Mouse (Mus musculus): ENCODE data around the gene Btbd10. TPM values are rescaled to one million over a fixed set of nuclear protein-coding genes. Genes with fewer than 3 reads are reported as not detected.

Gene Btbd10
- polyA plus RNA-seq, 1 experiment: 74.3 TPM

DNA sequence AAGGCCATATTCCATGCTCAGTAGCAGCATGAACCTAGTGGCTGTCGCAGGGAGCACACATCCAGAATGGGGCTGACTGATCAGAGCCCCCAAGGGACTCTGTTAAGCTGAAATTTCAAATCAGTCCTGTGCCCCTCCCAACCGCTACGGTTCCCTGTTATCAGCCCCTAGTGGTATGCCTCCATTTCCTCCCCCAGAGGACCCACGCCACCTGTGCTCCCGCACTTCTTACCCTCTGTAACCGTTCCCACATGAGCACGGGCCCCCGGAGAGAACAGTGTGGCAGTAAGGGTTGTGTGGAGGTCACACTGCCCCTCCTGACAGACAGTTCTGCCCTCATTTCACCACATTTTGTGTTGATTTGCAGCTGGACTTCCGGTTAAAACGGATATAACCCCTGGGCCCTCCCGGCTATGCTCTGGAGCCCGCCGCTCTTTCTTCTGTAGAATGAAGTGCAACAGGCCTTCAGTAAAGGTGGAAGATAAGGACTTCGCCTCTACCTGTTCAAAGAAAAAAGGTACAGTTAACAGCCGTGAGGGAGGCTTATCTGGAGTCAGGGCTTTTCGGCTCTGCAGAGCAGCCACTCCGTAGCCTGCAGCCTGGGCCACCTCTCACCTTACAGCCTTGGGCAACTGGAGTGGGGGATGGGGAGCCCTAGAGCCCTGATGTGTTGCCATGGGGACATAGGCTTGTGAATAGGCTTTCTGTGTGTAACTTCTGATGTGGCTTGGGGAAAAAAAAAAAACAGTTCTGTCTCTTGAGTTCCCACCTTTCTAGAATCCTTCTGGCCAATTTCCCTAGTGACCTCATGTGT lies 73.9 kb downstream of the Btbd10 start:
- H3K27me3 ChIP-seq (ENCODE audit: control insufficient read depth, insufficient read depth, low read length): no peaks in the 10 kb centered on the region
- H3K4me1 ChIP-seq (ENCODE audit: control insufficient read depth, insufficient read depth, low read length): no peaks in the 10 kb centered on the region
- H3K27ac ChIP-seq (ENCODE audit: control insufficient read depth, insufficient read depth, low read depth, low read length): no peak overlapping the region
- H3K36me3 ChIP-seq (ENCODE audit: control insufficient read depth, insufficient read depth, low read length): no peaks in the 10 kb centered on the region
- no peak overlapping the region; the same call in 1 of the 2 replicates for H3K4me3 ChIP-seq (ENCODE audit: control insufficient read depth, low read depth, low read length)
- TF ChIP-seq POLR2A (IDR thresholded peaks at IDR 0.05; ENCODE audit: control insufficient read depth, low read depth, low read length) (no peak), CTCF (IDR thresholded peaks at IDR 0.05; ENCODE audit: control insufficient read depth, insufficient read depth, insufficient replicate concordance, low read depth, low read length) (no peak)

- no peak for TF ChIP-seq CTCF (IDR thresholded peaks at IDR 0.05; ENCODE audit: control insufficient read depth, insufficient read depth, insufficient replicate concordance, low read depth, low read length)
- TF ChIP-seq POLR2A (IDR thresholded peaks at IDR 0.05; ENCODE audit: control insufficient read depth, low read depth, low read length): no peak
- Histone ChIP-seq H3K4me3 (ENCODE audit: control insufficient read depth, low read depth, low read length) (no peak overlapping the region), H3K36me3 (ENCODE audit: control insufficient read depth, insufficient read depth, low read length) (no peaks in the 10 kb centered on the region), H3K4me1 (ENCODE audit: control insufficient read depth, insufficient read depth, low read length) (no peaks in the 10 kb centered on the region), H3K27ac (ENCODE audit: control insufficient read depth, insufficient read depth, low read depth, low read length) (no peak overlapping the region), H3K27me3 (ENCODE audit: control insufficient read depth, insufficient read depth, low read length) (no peaks in the 10 kb centered on the region)
These were observed 74.6 kb downstream of the Btbd10 start for GRCm38 (mm10) chr7:113294598-113294997.

- H3K4me1 ChIP-seq (ENCODE audit: control insufficient read depth, insufficient read depth, low read length): no peaks in the 10 kb centered on the region
- TF ChIP-seq POLR2A (IDR thresholded peaks at IDR 0.05; ENCODE audit: control insufficient read depth, low read depth, low read length) (no peak), CTCF (IDR thresholded peaks at IDR 0.05; ENCODE audit: control insufficient read depth, insufficient read depth, insufficient replicate concordance, low read depth, low read length) (no peak)
- no peak overlapping the region for H3K4me3 ChIP-seq (ENCODE audit: control insufficient read depth, low read depth, low read length)
- no peaks in the 10 kb centered on the region for H3K36me3 ChIP-seq (ENCODE audit: control insufficient read depth, insufficient read depth, low read length)
- no peak overlapping the region for H3K27ac ChIP-seq (ENCODE audit: control insufficient read depth, insufficient read depth, low read depth, low read length)
- no peaks in the 10 kb centered on the region for H3K27me3 ChIP-seq (ENCODE audit: control insufficient read depth, insufficient read depth, low read length)
These were observed 77.0 kb downstream of the Btbd10 start for GRCm38 (mm10) chr7:113292193-113292592.

DNA sequence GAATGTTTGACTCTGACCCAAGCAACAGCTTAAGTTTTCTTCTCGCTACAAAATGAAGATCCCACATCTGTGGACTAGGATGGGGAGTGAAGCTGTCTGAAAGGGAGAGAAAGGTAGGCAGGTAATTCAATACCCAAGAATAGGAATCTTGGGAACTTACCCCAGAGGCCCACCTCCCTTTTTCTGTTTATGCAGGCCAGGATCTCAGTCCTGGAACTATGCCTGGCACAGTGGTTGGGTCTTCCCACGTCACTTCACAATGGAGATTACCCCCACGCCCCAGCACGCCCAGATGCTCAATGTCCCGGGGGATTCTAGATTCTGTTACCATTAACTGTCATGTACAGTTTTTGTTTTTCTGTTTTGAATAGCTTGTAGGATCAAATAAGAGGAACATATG lies 77.5 kb downstream of the Btbd10 start:
- TF ChIP-seq POLR2A (IDR thresholded peaks at IDR 0.05; ENCODE audit: control insufficient read depth, low read depth, low read length) (no peak), CTCF (IDR thresholded peaks at IDR 0.05; ENCODE audit: control insufficient read depth, insufficient read depth, insufficient replicate concordance, low read depth, low read length) (no peak)

GRCm38 (mm10) chr7:113289211-113289610 lies 80.0 kb downstream of the Btbd10 start:
- Histone ChIP-seq H3K27me3 (ENCODE audit: control insufficient read depth, insufficient read depth, low read length) (no peaks in the 10 kb centered on the region), H3K4me3 (ENCODE audit: control insufficient read depth, low read depth, low read length) (no peak overlapping the region), H3K4me1 (ENCODE audit: control insufficient read depth, insufficient read depth, low read length) (no peaks in the 10 kb centered on the region), H3K27ac (ENCODE audit: control insufficient read depth, insufficient read depth, low read depth, low read length) (no peak overlapping the region), H3K36me3 (ENCODE audit: control insufficient read depth, insufficient read depth, low read length) (no peaks in the 10 kb centered on the region)
- TF ChIP-seq POLR2A (IDR thresholded peaks at IDR 0.05; ENCODE audit: control insufficient read depth, low read depth, low read length) (no peak), CTCF (IDR thresholded peaks at IDR 0.05; ENCODE audit: control insufficient read depth, insufficient read depth, insufficient replicate concordance, low read depth, low read length) (no peak)

More for the DNA sequence above, 77.5 kb downstream of the Btbd10 start:
- H3K27ac ChIP-seq (ENCODE audit: control insufficient read depth, insufficient read depth, low read depth, low read length): no peak overlapping the region
- no peaks in the 10 kb centered on the region for H3K36me3 ChIP-seq (ENCODE audit: control insufficient read depth, insufficient read depth, low read length)
- H3K4me3 ChIP-seq (ENCODE audit: control insufficient read depth, low read depth, low read length): no peak overlapping the region
- H3K27me3 ChIP-seq (ENCODE audit: control insufficient read depth, insufficient read depth, low read length): no peaks in the 10 kb centered on the region
- no peaks in the 10 kb centered on the region for H3K4me1 ChIP-seq (ENCODE audit: control insufficient read depth, insufficient read depth, low read length)

- no peak for TF ChIP-seq POLR2A (IDR thresholded peaks at IDR 0.05; ENCODE audit: control insufficient read depth, low read depth, low read length)
- no peak for TF ChIP-seq CTCF (IDR thresholded peaks at IDR 0.05; ENCODE audit: control insufficient read depth, insufficient read depth, insufficient replicate concordance, low read depth, low read length)
- Histone ChIP-seq H3K4me3 (ENCODE audit: control insufficient read depth, low read depth, low read length) (no peak overlapping the region), H3K4me1 (ENCODE audit: control insufficient read depth, insufficient read depth, low read length) (no peaks in the 10 kb centered on the region)
These were observed 83.8 kb downstream of the Btbd10 start for GRCm38 (mm10) chr7:113285405-113285804.

DNA sequence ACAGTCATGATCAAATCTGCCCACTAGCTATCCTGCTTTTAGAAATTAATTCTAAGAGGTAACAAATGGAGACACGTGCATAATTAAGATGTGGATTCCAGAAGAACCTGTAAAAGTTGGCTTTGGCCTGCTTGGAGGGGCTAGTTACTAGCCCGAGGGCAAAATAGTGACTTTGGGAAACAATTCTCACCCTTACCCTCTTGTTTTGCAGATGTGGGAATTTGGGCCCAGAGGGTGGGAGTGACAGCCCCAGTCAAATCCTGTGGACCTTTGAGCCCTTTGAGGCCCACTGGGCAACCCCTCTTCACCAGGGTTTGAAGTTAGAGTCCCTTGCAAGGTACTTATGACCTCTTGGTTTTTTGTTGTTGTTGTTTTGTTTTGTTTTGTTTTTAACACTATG lies 89.9 kb downstream of the Btbd10 start:
- TF ChIP-seq CTCF (IDR thresholded peaks at IDR 0.05; ENCODE audit: control insufficient read depth, insufficient read depth, insufficient replicate concordance, low read depth, low read length) (no peak), POLR2A (IDR thresholded peaks at IDR 0.05; ENCODE audit: control insufficient read depth, low read depth, low read length) (no peak)
- Histone ChIP-seq H3K4me1 (ENCODE audit: control insufficient read depth, insufficient read depth, low read length) (no peaks in the 10 kb centered on the region), H3K27me3 (ENCODE audit: control insufficient read depth, insufficient read depth, low read length) (no peaks in the 10 kb centered on the region), H3K27ac (ENCODE audit: control insufficient read depth, insufficient read depth, low read depth, low read length) (no peak overlapping the region), H3K4me3 (ENCODE audit: control insufficient read depth, low read depth, low read length) (no peak overlapping the region), H3K36me3 (ENCODE audit: control insufficient read depth, insufficient read depth, low read length) (no peaks in the 10 kb centered on the region)

More at GRCm38 (mm10) chr7:113285405-113285804, 83.8 kb downstream of the Btbd10 start:
- H3K36me3 ChIP-seq (ENCODE audit: control insufficient read depth, insufficient read depth, low read length): no peaks in the 10 kb centered on the region
- no peak overlapping the region for H3K27ac ChIP-seq (ENCODE audit: control insufficient read depth, insufficient read depth, low read depth, low read length)
- H3K27me3 ChIP-seq (ENCODE audit: control insufficient read depth, insufficient read depth, low read length): no peaks in the 10 kb centered on the region
